Mouse (Mus musculus) C2C12 (cell line): Measurements from ENCODE around the gene Krt79.

ENCODE experiments used
- CEBPB ChIP-seq: IDR thresholded peaks from one replicate; pipeline ENCODE4 v1.6.1; 2011; ENCODE audit warnings: low read depth, mild to moderate bottlenecking, control low read depth, moderate library complexity
- CTCF ChIP-seq: IDR thresholded peaks from one replicate; pipeline ENCODE4 v1.5.1; 2011; ENCODE audit not compliant: control insufficient read depth, insufficient read depth, insufficient read length

DNA sequence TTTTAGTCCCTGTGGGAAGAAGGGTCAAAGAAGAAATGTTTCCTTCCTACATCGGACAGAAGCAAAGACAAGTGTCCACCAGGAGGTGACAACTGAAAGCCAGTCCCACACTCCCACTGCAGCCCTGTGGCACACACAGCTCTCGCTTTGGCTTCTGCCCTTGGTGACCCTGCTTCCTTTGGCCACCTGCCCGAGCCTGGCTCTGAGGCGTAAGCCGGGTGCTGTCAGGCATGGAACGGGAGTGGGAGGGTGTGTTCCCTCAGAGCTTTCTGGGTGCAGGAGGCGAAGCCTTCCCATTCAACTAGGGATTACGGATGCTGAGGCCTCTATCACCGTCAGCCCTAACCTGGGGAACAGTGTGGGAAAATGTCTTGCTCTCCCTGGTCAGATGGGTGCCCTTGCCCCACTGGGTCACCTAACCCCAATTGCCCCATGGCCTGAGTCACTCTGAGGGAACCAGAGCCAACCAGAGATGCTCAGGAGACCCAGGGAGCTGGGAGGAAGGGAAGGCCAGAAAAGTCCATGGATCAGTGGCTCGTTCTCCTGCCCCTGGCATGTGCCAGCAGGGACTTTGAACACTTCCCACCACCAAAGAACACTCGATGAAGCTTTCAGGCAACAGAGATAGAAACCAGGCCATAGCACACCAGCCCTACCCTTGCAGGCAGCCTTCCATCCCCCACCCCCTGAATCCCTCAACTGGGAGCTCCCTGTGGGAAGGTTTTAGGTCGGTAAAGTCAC, 12.6 kb downstream of the Krt79 start:
- TF ChIP-seq CTCF (no peak), CEBPB (no peak)
